23 mouse cellular contexts compared by ENCODE assay signal in genomic region chr11:72924458-72924857, GRCm38 (mm10). TPM values are rescaled to one million over a fixed set of nuclear protein-coding genes. Genes with fewer than 3 reads are reported as not detected.
DNase-seq lines count a peak whose midpoint lies in the region; ATAC-seq and TF ChIP-seq lines count a peak whose summit lies in the region.
"Had no signal": no experiment of that assay in that cellular context is flagged by ENCODE, and none has a peak within 500 bp of the region (broad histone marks: within the 10 kb centered on the region; RNA-seq: fewer than 3 reads in every experiment).

No protein-coding gene starts in this region.

- no peaks in the 10 kb centered on the region for H3K27me3 ChIP-seq in liver, postnatal 0 days (ENCODE audit: insufficient read depth, low read length)
- no peaks in the 10 kb centered on the region for H3K27me3 ChIP-seq in liver, embryonic 12.5 days (replicated peaks)
- H3K27me3 ChIP-seq in intestine, embryonic 16.5 days (replicated peaks; ENCODE audit: control insufficient read depth, insufficient read depth, low read length): no peaks in the 10 kb centered on the region
- H3K27me3 ChIP-seq in thymus, adult 2 months (ENCODE audit: control insufficient read depth, insufficient read depth, low read length): no peaks in the 10 kb centered on the region
- H3K27me3 ChIP-seq: embryonic facial prominence, embryonic 12.5 days; forebrain, embryonic 12.5 days; heart, embryonic 15.5 days; hindbrain, embryonic 13.5 days; limb, embryonic 15.5 days; midbrain, embryonic 12.5 days; neural tube, embryonic 15.5 days had no signal

- H3K9me3 ChIP-seq in liver, postnatal 0 days (ENCODE audit: low read length): no peaks in the 10 kb centered on the region
- no peaks in the 10 kb centered on the region for H3K9me3 ChIP-seq in liver, embryonic 12.5 days (replicated peaks)
- no peaks in the 10 kb centered on the region for H3K9me3 ChIP-seq in intestine, embryonic 16.5 days (ENCODE audit: control insufficient read depth, low read length)
- H3K9me3 ChIP-seq: embryonic facial prominence, embryonic 12.5 days; forebrain, embryonic 12.5 days; heart, embryonic 15.5 days; hindbrain, embryonic 13.5 days; limb, embryonic 15.5 days; midbrain, embryonic 12.5 days; neural tube, embryonic 15.5 days had no signal

- no peak for TF ChIP-seq EP300 in liver, postnatal 0 days (IDR thresholded peaks at IDR 0.05; ENCODE audit: low read depth)

- WGBS in liver, postnatal 0 days (ENCODE audit: insufficient replicate concordance): 55% methylated on average over 1 of the region's 1 CpGs
- WGBS in liver, embryonic 12.5 days (ENCODE audit: insufficient replicate concordance): 19% methylated on average over 1 of the region's 1 CpGs
- 41% methylated on average over 1 of the region's 1 CpGs for WGBS in intestine, embryonic 16.5 days
- 100% methylated on average over 1 of the region's 1 CpGs for WGBS in thymus, adult 2 months

- H3K4me2 ChIP-seq in liver, postnatal 0 days (ENCODE audit: low read depth, low read length): no peak overlapping the region
- H3K4me2 ChIP-seq in liver, embryonic 12.5 days: no peak overlapping the region
- no peak overlapping the region for H3K4me2 ChIP-seq in intestine, embryonic 16.5 days (ENCODE audit: low read depth, low read length)
- H3K4me2 ChIP-seq: embryonic facial prominence, embryonic 12.5 days; forebrain, embryonic 12.5 days; heart, embryonic 15.5 days; hindbrain, embryonic 13.5 days; limb, embryonic 15.5 days; midbrain, embryonic 12.5 days; neural tube, embryonic 15.5 days had no signal

- no peak for DNase-seq in liver, postnatal 0 days
- peak; percentile 29 for DNase-seq in urinary bladder, postnatal 14 days (ENCODE audit: low spot score)
- DNase-seq in urinary bladder, postnatal 36 days (ENCODE audit: low spot score in 2 of 2): no peak
- no peak for DNase-seq in thymus, adult 2 months
- DNase-seq in layer of hippocampus, adult 8-10 months (ENCODE audit: low spot score in 2 of 2): no peak
- DNase-seq: adrenal gland, postnatal 25 days; gastrocnemius, postnatal 36 days; heart, adult 2 months; heart, postnatal 36 days; kidney, adult 9 months; kidney, postnatal 36 days; left cerebral cortex, postnatal 4 days; lung, adult 18-20 months; thymus, postnatal 36 days had no signal

- TF ChIP-seq POLR2A in thymus, adult 2 months (IDR thresholded peaks at IDR 0.05; ENCODE audit: control insufficient read depth, extremely low read depth, insufficient read depth, low read length, poor library complexity): no peak

- peaks cover 52% of the 10 kb centered on the region for H3K36me3 ChIP-seq in liver, postnatal 0 days (replicated peaks; ENCODE audit: insufficient read depth, low read length)
- H3K36me3 ChIP-seq in liver, embryonic 12.5 days: peaks cover 46% of the 10 kb centered on the region
- peaks cover 2% of the 10 kb centered on the region; the same call in 1 of the 2 replicates for H3K36me3 ChIP-seq in intestine, embryonic 16.5 days (ENCODE audit: control insufficient read depth, insufficient read depth, low read length)
- peaks cover 9% of the 10 kb centered on the region for H3K36me3 ChIP-seq in thymus, adult 2 months (ENCODE audit: control insufficient read depth, insufficient read depth, low read length)

- H3K4me1 ChIP-seq in liver, postnatal 0 days (ENCODE audit: insufficient read depth): no peaks in the 10 kb centered on the region; the same call in 1 of the 2 replicates
- peaks cover 25% of the 10 kb centered on the region for H3K4me1 ChIP-seq in liver, embryonic 12.5 days
- H3K4me1 ChIP-seq in intestine, embryonic 16.5 days (ENCODE audit: control insufficient read depth, insufficient read depth, low read length): peaks cover 11% of the 10 kb centered on the region
- H3K4me1 ChIP-seq in thymus, adult 2 months (replicated peaks; ENCODE audit: control insufficient read depth, insufficient read depth, low read length): no peaks in the 10 kb centered on the region
- H3K4me1 ChIP-seq: embryonic facial prominence, embryonic 12.5 days; forebrain, embryonic 12.5 days; heart, embryonic 15.5 days; limb, embryonic 15.5 days; midbrain, embryonic 12.5 days; neural tube, embryonic 15.5 days had no signal

- H3K27ac ChIP-seq in liver, postnatal 0 days (ENCODE audit: low read depth): 0 out of 2 replicates have a peak overlapping the region, but pooled peaks have one; percentile 7
- H3K27ac ChIP-seq in liver, embryonic 12.5 days: no peak overlapping the region
- H3K27ac ChIP-seq in intestine, embryonic 16.5 days (ENCODE audit: low read length): peak overlapping the region; percentile 17
- no peak overlapping the region for H3K27ac ChIP-seq in thymus, adult 2 months (ENCODE audit: control insufficient read depth, insufficient read depth, low read length)
- H3K27ac ChIP-seq: embryonic facial prominence, embryonic 12.5 days; forebrain, embryonic 12.5 days; heart, adult 2 months; heart, embryonic 15.5 days; hindbrain, embryonic 13.5 days; limb, embryonic 15.5 days; midbrain, embryonic 12.5 days; neural tube, embryonic 15.5 days had no signal

- H3K4me3 ChIP-seq in liver, postnatal 0 days (ENCODE audit: low read depth, low read length): no peak overlapping the region
- H3K4me3 ChIP-seq in liver, embryonic 12.5 days: no peak overlapping the region
- H3K4me3 ChIP-seq in intestine, embryonic 16.5 days (ENCODE audit: low read length): no peak overlapping the region
- H3K4me3 ChIP-seq in thymus, adult 2 months (ENCODE audit: control insufficient read depth, insufficient read depth, low read length): no peak overlapping the region
- H3K4me3 ChIP-seq: embryonic facial prominence, embryonic 12.5 days; forebrain, embryonic 12.5 days; heart, adult 2 months; heart, embryonic 15.5 days; hindbrain, embryonic 13.5 days; limb, embryonic 15.5 days; midbrain, embryonic 12.5 days; neural tube, embryonic 15.5 days had no signal

- H3K9ac ChIP-seq in liver, postnatal 0 days (replicated peaks): no peak overlapping the region
- H3K9ac ChIP-seq in liver, embryonic 12.5 days: no peak overlapping the region
- no peak overlapping the region for H3K9ac ChIP-seq in intestine, embryonic 16.5 days (ENCODE audit: low read depth, low read length)
- H3K9ac ChIP-seq: embryonic facial prominence, embryonic 12.5 days; forebrain, embryonic 12.5 days; heart, embryonic 15.5 days; hindbrain, embryonic 13.5 days; limb, embryonic 15.5 days; midbrain, embryonic 12.5 days; neural tube, embryonic 15.5 days had no signal

- no peak for TF ChIP-seq CTCF in liver, postnatal 0 days (IDR thresholded peaks at IDR 0.05; ENCODE audit: low read depth)
- TF ChIP-seq CTCF in thymus, adult 2 months (IDR thresholded peaks at IDR 0.05; ENCODE audit: borderline replicate concordance, control insufficient read depth, extremely low read depth, insufficient read depth, low read length, poor library complexity): no peak

- no peak for ATAC-seq in liver, postnatal 0 days
- ATAC-seq in liver, embryonic 12.5 days: no peak
- ATAC-seq in intestine, embryonic 16.5 days: 0 out of 2 replicates have a peak, but pooled peaks have one; percentile 8

RNA-seq across cellular contexts. Expression of gene Atp2a3, which starts 36.5 kb away (rescaled TPM):
- polyA plus RNA-seq in liver, postnatal 0 days (2015; fragmentation: Nextera tagmentation; extraction: Ambion mirVana): 13.5 and 14.6 TPM in 2 replicates
- polyA plus RNA-seq in liver, embryonic 12.5 days (2016; fragmentation: Nextera tagmentation; extraction: Ambion mirVana): 17.5 and 18.9 TPM in 2 replicates
- polyA plus RNA-seq in intestine, embryonic 16.5 days (2015; fragmentation: Nextera tagmentation; extraction: Ambion mirVana): 28.1 and 28.8 TPM in 2 replicates
- polyA plus RNA-seq in thymus, adult 2 months (2012; rRNA removed): 478 and 539 TPM in 2 replicates
- 1 to 10 TPM; 6.0 to 8.9 (median 6.3) TPM for total RNA-seq in layer of hippocampus, adult 8-10 months (2022)

Comparison
In these comparisons a context has a peak if more than half of its experiments do, and no peak if none do; other contexts are left out.
1. H3K27ac ChIP-seq: peak in liver, postnatal 0 days (single experiment) and intestine, embryonic 16.5 days (single experiment); none in liver, embryonic 12.5 days (single experiment) and thymus, adult 2 months (single experiment).
2. RNA of gene Atp2a3, which starts 36.5 kb away (polyA plus RNA-seq): 478 to 539 TPM in thymus, adult 2 months; 28.1 to 28.8 TPM in intestine, embryonic 16.5 days, 17.5 to 18.9 TPM in liver, embryonic 12.5 days and 13.5 to 14.6 TPM in liver, postnatal 0 days; every median in the first group is over 10 times any median in the second.